In the genomic region with DNA sequence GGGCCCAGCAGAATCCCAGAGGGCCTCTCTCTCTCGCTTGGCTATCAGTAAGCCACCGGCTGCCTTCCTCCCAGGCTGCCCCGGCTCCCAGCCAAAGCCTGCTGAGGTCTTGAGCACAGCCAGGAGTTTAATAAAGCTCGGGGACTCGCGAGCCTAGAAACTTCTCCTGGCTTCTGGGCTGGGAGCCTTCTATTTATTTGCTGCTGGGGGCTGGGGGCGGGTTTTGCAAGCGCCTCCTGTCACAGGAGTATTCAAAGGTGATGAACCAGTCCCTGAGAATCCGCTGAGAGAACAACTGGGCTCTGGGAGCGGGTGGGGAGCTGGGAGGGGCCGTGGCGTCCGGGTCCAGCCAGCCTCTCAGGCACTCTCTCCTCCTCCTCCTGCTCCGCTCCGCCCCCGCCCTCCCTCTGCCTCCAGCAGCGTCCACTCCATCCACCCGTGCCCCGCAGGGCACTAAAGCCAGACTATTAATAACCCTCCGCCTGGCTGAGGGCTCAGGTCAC, we compare ENCODE assay signal across 9 mouse cellular contexts. TPM values are rescaled to one million over a fixed set of nuclear protein-coding genes. Genes with fewer than 3 reads are reported as not detected.
A peak's percentile ranks its signal among the peaks of the same experiment; 100 is the strongest.
DNase-seq lines count a peak whose midpoint lies in the region; ATAC-seq and TF ChIP-seq lines count a peak whose summit lies in the region.
"Had no signal": no experiment of that assay in that cellular context is flagged by ENCODE, and none has a peak within 500 bp of the region (broad histone marks: within the 10 kb centered on the region; RNA-seq: fewer than 3 reads in every experiment).

A gene (minus strand): TSS at position 166 of the 503 bp plus-strand sequence.

- peak within 1 kb of the TSS; percentile 45 for H3K9ac ChIP-seq in forebrain, embryonic 13.5 days

- peak within 1 kb of the TSS; percentile 44 for H3K27ac ChIP-seq in forebrain, embryonic 13.5 days
- peak within 1 kb of the TSS; percentile 71 for H3K27ac ChIP-seq in layer of hippocampus, adult 2 months
- H3K27ac ChIP-seq in small intestine, adult 2 months (ENCODE audit: insufficient read depth, low read depth, low read length) = peak within 1 kb of the TSS; percentile 21; the same call in 1 of the 2 replicates

- H3K9me3 ChIP-seq in forebrain, embryonic 13.5 days (replicated peaks) = no peaks in the 10 kb centered on the region

- peaks cover 6% of the 10 kb centered on the region; the same call in 1 of the 2 replicates for H3K27me3 ChIP-seq in forebrain, embryonic 13.5 days
- H3K27me3 ChIP-seq in small intestine, adult 2 months (ENCODE audit: control insufficient read depth, insufficient read depth, low read length) = no peaks in the 10 kb centered on the region

- ATAC-seq in forebrain, embryonic 13.5 days = peak; percentile 17; the same call in 1 of the 2 replicates

- H3K4me1 ChIP-seq in forebrain, embryonic 13.5 days = peaks cover 50% of the 10 kb centered on the region
- H3K4me1 ChIP-seq in small intestine, adult 2 months (ENCODE audit: control insufficient read depth, insufficient read depth, insufficient read length, low read length) = no peaks in the 10 kb centered on the region; the same call in 1 of the 2 replicates

- intact Hi-C loops in heart, postnatal 25 days (cut with DNase I) = loop anchor here (2.0 kb wide), 1 partner anchor 20 kb away; no protein-coding TSS in a partner anchor

- TF ChIP-seq POLR2A in small intestine, adult 2 months (IDR thresholded peaks at IDR 0.05; ENCODE audit: low read depth, low read length) = no peak

- peak within 1 kb of the TSS; percentile 56 for H3K4me2 ChIP-seq in forebrain, embryonic 13.5 days

- TF ChIP-seq CTCF in layer of hippocampus, adult 2 months (conservative IDR thresholded peaks at IDR 0.05) = no peak
- no peak for TF ChIP-seq CTCF in small intestine, adult 2 months (IDR thresholded peaks at IDR 0.05; ENCODE audit: extremely low read depth, insufficient read length, insufficient replicate concordance, low read depth, low read length)

- under 1% methylated on average over 19 of the region's 20 CpGs for WGBS in forebrain, embryonic 13.5 days
- WGBS in small intestine, adult 2 months = 3% methylated on average over 20 of the region's 20 CpGs

- H3K4me3 ChIP-seq in forebrain, embryonic 13.5 days = peak within 1 kb of the TSS; percentile 27
- peak within 1 kb of the TSS; percentile 40 for H3K4me3 ChIP-seq in layer of hippocampus, adult 2 months
- peak within 1 kb of the TSS; percentile 56 for H3K4me3 ChIP-seq in small intestine, adult 2 months (ENCODE audit: low read depth, low read length)

- DNase-seq in R1 (ENCODE audit: low read depth, low spot score) = peak; percentile 82
- DNase-seq in cerebellum, adult 11 months = peak; percentile 79
- peak; percentile 75 for DNase-seq in heart, postnatal 25 days (ENCODE audit: low spot score)
- DNase-seq in layer of hippocampus, adult 2 months (ENCODE audit: low spot score in 2 of 2) = peak; percentile 45 to 55
- peak; percentile 89 for DNase-seq in lung, postnatal 10 days
- DNase-seq in spleen, postnatal 10 days (ENCODE audit: low spot score in 2 of 2) = no peak

- H3K36me3 ChIP-seq in forebrain, embryonic 13.5 days (ENCODE audit: poor library complexity, severe bottlenecking) = no peaks in the 10 kb centered on the region
- no peaks in the 10 kb centered on the region for H3K36me3 ChIP-seq in small intestine, adult 2 months (ENCODE audit: control insufficient read depth, insufficient read depth, low read length)

RNA-seq across cellular contexts. Expression of the gene that starts here (rescaled TPM):
- polyA plus RNA-seq in forebrain, embryonic 13.5 days (2015; fragmentation: Nextera tagmentation; extraction: Ambion mirVana) = 4.5 and 7.2 TPM in 2 replicates
- total RNA-seq in heart, postnatal 25 days (2021) = 100 to 1,000 TPM; 344 to 368 TPM
- 10 to 100 TPM; 11.8 to 12.5 TPM for total RNA-seq in layer of hippocampus, adult 2 months (2021)
- 7.6 and 7.8 TPM in 2 replicates for polyA plus RNA-seq in small intestine, adult 2 months (2012; rRNA removed)
- total RNA-seq: hematopoietic stem cell, adult 5-6 weeks had no signal

Comparison
In these comparisons a context has a peak if more than half of its experiments do, and no peak if none do; other contexts are left out.
1. RNA of the gene that starts here (total RNA-seq): 344 to 368 TPM in heart, postnatal 25 days; 11.8 to 12.5 TPM in layer of hippocampus, adult 2 months; every median in the first group is over 10 times any median in the second.
2. DNase-seq: peak in R1 (single experiment), cerebellum, adult 11 months (single experiment), heart, postnatal 25 days (single experiment), layer of hippocampus, adult 2 months (2 of 2) and lung, postnatal 10 days (single experiment); none in spleen, postnatal 10 days (0 of 2).
3. H3K27ac ChIP-seq: peak in every context shown above with its lines; median percentile 71 in layer of hippocampus, adult 2 months; 44 in forebrain, embryonic 13.5 days; 21 in small intestine, adult 2 months.
4. Peak in every context shown above with its lines, with median percentiles within 50 percentile points of each other: H3K4me3 ChIP-seq.